Mouse (Mus musculus) embryo, embryonic 11 days (tissue): Measurements from ENCODE around the gene Mapkapk2.

Source experiments
- DNase-seq: peaks from one replicate; pipeline ENCODE4 v3.0.0-alpha.2; 2015

The Mapkapk2 gene

DNA sequence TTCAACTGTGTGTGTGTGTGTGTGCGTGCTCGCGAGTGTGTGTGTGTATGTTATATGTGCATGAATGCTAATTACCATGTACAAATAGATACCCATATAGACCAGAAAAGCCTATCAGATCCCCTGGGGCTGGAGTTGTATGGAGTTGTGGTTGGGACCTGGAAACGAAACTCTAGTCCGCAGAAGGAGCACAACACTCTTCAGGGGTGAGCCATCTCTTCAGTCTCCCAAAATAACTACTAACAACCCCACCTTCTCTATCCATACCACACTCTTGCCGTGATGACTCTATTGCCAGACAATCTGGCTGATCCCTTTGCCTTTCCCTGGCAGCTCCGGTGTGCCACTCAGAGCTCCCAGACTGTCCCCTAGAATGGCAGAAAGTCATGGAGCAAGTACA, 81.7 kb downstream of the Mapkapk2 start:
- DNase-seq = no peak

DNA sequence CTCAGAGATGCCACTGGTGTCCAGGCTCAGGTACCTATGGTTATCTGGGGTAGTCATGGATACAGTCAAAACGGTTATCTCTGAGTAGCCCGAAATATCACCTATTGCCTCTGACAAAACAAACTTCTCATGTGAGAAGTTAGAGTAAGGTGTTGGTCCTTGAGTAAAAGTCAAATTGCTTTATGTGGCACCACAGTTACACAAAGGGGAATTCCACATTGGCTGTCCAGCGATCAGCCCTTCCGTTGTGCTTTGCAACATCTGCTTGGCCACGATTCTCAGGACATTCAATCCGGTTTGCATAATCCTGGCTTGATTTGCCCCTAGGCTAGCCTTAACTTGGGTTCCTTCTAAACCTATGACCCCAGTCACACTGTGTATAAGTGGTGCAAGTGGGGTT, 82.3 kb downstream of the Mapkapk2 start:
- no peak for DNase-seq

GRCm38 (mm10) chr1:131013926-131014325, 83.7 kb downstream of the Mapkapk2 start:
- no peak for DNase-seq

DNA sequence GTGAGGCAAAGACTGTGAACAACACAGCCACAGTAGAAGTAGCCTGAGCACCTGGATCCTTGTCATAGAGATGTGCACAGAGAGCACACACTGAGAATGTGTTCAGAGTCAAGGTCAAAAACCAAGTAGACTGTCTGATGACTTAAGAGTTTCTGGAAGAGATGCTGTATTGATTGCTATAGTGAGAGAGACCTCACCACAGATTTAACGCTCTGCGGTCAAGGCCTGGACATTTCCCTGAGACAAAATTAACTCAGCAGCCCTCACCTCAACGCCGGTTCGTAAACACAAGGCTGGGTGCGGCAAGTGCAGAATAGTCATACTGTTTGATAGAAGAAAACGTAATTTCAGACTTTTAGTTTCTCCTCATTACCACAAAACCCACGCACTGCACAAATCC, 85.1 kb downstream of the Mapkapk2 start:
- no peak for DNase-seq

GRCm38 (mm10) chr1:131010201-131011153, 87.1 kb downstream of the Mapkapk2 start:
- no peak for DNase-seq

DNA sequence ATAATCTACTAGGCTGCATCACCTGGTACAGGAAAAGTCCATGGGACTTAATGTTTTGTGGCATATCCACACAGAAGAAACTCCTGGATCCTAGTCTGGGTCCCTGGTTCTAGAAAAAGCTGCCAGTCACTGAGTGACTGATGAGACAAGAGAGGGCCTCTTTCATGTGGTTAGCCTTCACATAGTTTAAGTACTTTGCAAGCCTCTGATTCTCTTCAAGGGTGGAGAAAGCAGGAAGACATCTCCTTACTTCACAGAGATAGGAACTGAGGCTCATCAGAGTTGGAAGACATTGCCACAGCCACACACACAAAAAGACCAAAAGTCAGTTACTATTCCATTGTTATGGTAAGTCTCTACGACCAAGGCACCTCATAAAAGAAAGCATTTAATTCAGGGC, 91.6 kb downstream of the Mapkapk2 start:
- DNase-seq = no peak
